Mouse (Mus musculus) brain, embryonic 18.5 days (tissue): Measurements from ENCODE around the gene Tbc1d15.

Experiments
- DNase-seq: peaks from one replicate; pipeline ENCODE4 v3.0.0-alpha.2; 2012; ENCODE audit warnings: low read depth, low spot score

Gene Tbc1d15

GRCm38 (mm10) chr10:115251088-115251934, at the start of gene Tbc1d15:
Gene Tbc1d15 (minus strand): TSS chr10:115251467.
- DNase-seq = peak; percentile 97

- no peak for DNase-seq
These were observed 47.4 kb upstream of the Tbc1d15 start for GRCm38 (mm10) chr10:115298683-115299082.

GRCm38 (mm10) chr10:115297582-115297981, 46.3 kb upstream of the Tbc1d15 start:
- DNase-seq = no peak

- DNase-seq = no peak
These were observed 45.2 kb upstream of the Tbc1d15 start for GRCm38 (mm10) chr10:115296401-115296935.

GRCm38 (mm10) chr10:115295162-115295561, 43.9 kb upstream of the Tbc1d15 start:
- no peak for DNase-seq

- DNase-seq = no peak
These were observed 43.4 kb upstream of the Tbc1d15 start for GRCm38 (mm10) chr10:115294715-115295114.

- no peak for DNase-seq
These were observed 42.7 kb upstream of the Tbc1d15 start for GRCm38 (mm10) chr10:115293946-115294345.

GRCm38 (mm10) chr10:115290671-115291070, 39.4 kb upstream of the Tbc1d15 start:
- DNase-seq = no peak

- no peak for DNase-seq
These were observed 37.6 kb upstream of the Tbc1d15 start for GRCm38 (mm10) chr10:115288856-115289255.

- DNase-seq = no peak
These were observed 32.9 kb upstream of the Tbc1d15 start for GRCm38 (mm10) chr10:115284170-115284569.

- DNase-seq = no peak
These were observed 30.1 kb upstream of the Tbc1d15 start for GRCm38 (mm10) chr10:115281381-115281780.

GRCm38 (mm10) chr10:115271649-115272048, 20.4 kb upstream of the Tbc1d15 start:
- no peak for DNase-seq

- DNase-seq = no peak
These were observed 19.5 kb upstream of the Tbc1d15 start for GRCm38 (mm10) chr10:115270612-115271390.

GRCm38 (mm10) chr10:115262926-115263562, 11.8 kb upstream of the Tbc1d15 start:
- DNase-seq = no peak

- DNase-seq = no peak
These were observed 11.0 kb upstream of the Tbc1d15 start for GRCm38 (mm10) chr10:115262261-115262660.

GRCm38 (mm10) chr10:115261428-115261827, 10.2 kb upstream of the Tbc1d15 start:
- DNase-seq = no peak

- DNase-seq = no peak
These were observed 4.9 kb upstream of the Tbc1d15 start for GRCm38 (mm10) chr10:115256162-115256561.

- DNase-seq = no peak
These were observed 2.3 kb upstream of the Tbc1d15 start for GRCm38 (mm10) chr10:115253521-115253920.

- no peak for DNase-seq
These were observed 1.1 kb upstream of the Tbc1d15 start for GRCm38 (mm10) chr10:115252321-115252757.

- DNase-seq = no peak
These were observed 806 bp downstream of the Tbc1d15 start for GRCm38 (mm10) chr10:115250235-115251087.

- DNase-seq = no peak
These were observed 3.2 kb downstream of the Tbc1d15 start for GRCm38 (mm10) chr10:115248041-115248440.
